Mouse (Mus musculus): ENCODE results near the gene Bmpr2. TPM values are rescaled to one million over a fixed set of nuclear protein-coding genes. Genes with fewer than 3 reads are reported as not detected.

The Bmpr2 gene
- polyA plus RNA-seq, 1 experiment, result 0.28 TPM

GRCm38 (mm10) chr1:59788975-59789374 lies 25.8 kb downstream of the Bmpr2 start:
- Histone ChIP-seq H3K27me3 (replicated peaks) (no peaks in the 10 kb centered on the region), H3K36me3 (replicated peaks; ENCODE audit: low read length) (no peaks in the 10 kb centered on the region), H3K4me3 (replicated peaks) (no peak overlapping the region), H3K4me1 (no peaks in the 10 kb centered on the region), H3K9me3 (no peaks in the 10 kb centered on the region)
- TF ChIP-seq FLI1 (IDR thresholded peaks at IDR 0.05; ENCODE audit: low read length) (no peak), GATA1 (IDR thresholded peaks at IDR 0.05; ENCODE audit: borderline replicate concordance, low read length) (no peak)

DNA sequence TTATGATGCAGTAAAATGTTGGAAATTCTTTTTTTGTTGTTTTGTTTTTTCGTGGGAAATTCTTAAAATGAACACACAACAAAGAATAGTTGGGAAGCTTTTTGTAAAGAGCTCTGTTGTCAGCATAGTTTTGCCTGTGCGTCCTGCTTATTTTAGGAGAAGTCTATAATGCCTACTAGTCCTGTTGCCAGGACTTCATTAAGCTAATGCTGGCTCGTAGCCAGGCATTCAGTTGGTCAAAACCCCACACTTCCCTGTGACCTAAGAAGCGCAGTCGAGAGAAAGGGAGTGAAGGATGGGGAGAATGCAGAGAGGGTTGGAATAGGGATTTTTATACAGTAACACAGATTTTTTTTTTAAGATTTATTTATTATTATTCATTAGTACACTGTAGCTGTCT lies 26.5 kb downstream of the Bmpr2 start:
- H3K4me1 ChIP-seq, result no peaks in the 10 kb centered on the region
- H3K36me3 ChIP-seq (replicated peaks; ENCODE audit: low read length), result no peaks in the 10 kb centered on the region
- TF ChIP-seq GATA1 (IDR thresholded peaks at IDR 0.05; ENCODE audit: borderline replicate concordance, low read length), result no peak
- no peak for TF ChIP-seq FLI1 (IDR thresholded peaks at IDR 0.05; ENCODE audit: low read length)
- no peak overlapping the region for H3K4me3 ChIP-seq (replicated peaks)
- H3K27me3 ChIP-seq (replicated peaks), result no peaks in the 10 kb centered on the region
- H3K9me3 ChIP-seq, result no peaks in the 10 kb centered on the region

GRCm38 (mm10) chr1:59795336-59795735 lies 32.1 kb downstream of the Bmpr2 start:
- no peaks in the 10 kb centered on the region for H3K9me3 ChIP-seq
- H3K4me1 ChIP-seq, result no peaks in the 10 kb centered on the region
- TF ChIP-seq GATA1 (IDR thresholded peaks at IDR 0.05; ENCODE audit: borderline replicate concordance, low read length) (no peak), FLI1 (IDR thresholded peaks at IDR 0.05; ENCODE audit: low read length) (no peak)
- H3K4me3 ChIP-seq (replicated peaks), result no peak overlapping the region
- H3K27me3 ChIP-seq (replicated peaks), result no peaks in the 10 kb centered on the region
- no peaks in the 10 kb centered on the region for H3K36me3 ChIP-seq (replicated peaks; ENCODE audit: low read length)

- Histone ChIP-seq H3K36me3 (replicated peaks; ENCODE audit: low read length) (no peaks in the 10 kb centered on the region), H3K27me3 (replicated peaks) (no peaks in the 10 kb centered on the region), H3K4me3 (replicated peaks) (no peak overlapping the region), H3K4me1 (no peaks in the 10 kb centered on the region), H3K9me3 (no peaks in the 10 kb centered on the region)
- TF ChIP-seq GATA1 (IDR thresholded peaks at IDR 0.05; ENCODE audit: borderline replicate concordance, low read length) (no peak), FLI1 (IDR thresholded peaks at IDR 0.05; ENCODE audit: low read length) (no peak)
Measured at GRCm38 (mm10) chr1:59797865-59798264, 34.7 kb downstream of the Bmpr2 start.

- no peak overlapping the region for H3K4me3 ChIP-seq (replicated peaks)
- TF ChIP-seq FLI1 (IDR thresholded peaks at IDR 0.05; ENCODE audit: low read length) (no peak), GATA1 (IDR thresholded peaks at IDR 0.05; ENCODE audit: borderline replicate concordance, low read length) (no peak)
- no peaks in the 10 kb centered on the region for H3K9me3 ChIP-seq
- no peaks in the 10 kb centered on the region for H3K36me3 ChIP-seq (replicated peaks; ENCODE audit: low read length)
- H3K27me3 ChIP-seq (replicated peaks), result no peaks in the 10 kb centered on the region
- H3K4me1 ChIP-seq, result no peaks in the 10 kb centered on the region
Measured at GRCm38 (mm10) chr1:59804363-59804762, 41.2 kb downstream of the Bmpr2 start.

GRCm38 (mm10) chr1:59809921-59810320 lies 46.7 kb downstream of the Bmpr2 start:
- Histone ChIP-seq H3K27me3 (replicated peaks) (no peaks in the 10 kb centered on the region), H3K9me3 (no peaks in the 10 kb centered on the region), H3K4me3 (replicated peaks) (no peak overlapping the region), H3K36me3 (replicated peaks; ENCODE audit: low read length) (no peaks in the 10 kb centered on the region), H3K4me1 (peaks cover 3% of the 10 kb centered on the region; the same call in 1 of the 2 replicates)
- TF ChIP-seq FLI1 (IDR thresholded peaks at IDR 0.05; ENCODE audit: low read length) (no peak), GATA1 (IDR thresholded peaks at IDR 0.05; ENCODE audit: borderline replicate concordance, low read length) (no peak)

DNA sequence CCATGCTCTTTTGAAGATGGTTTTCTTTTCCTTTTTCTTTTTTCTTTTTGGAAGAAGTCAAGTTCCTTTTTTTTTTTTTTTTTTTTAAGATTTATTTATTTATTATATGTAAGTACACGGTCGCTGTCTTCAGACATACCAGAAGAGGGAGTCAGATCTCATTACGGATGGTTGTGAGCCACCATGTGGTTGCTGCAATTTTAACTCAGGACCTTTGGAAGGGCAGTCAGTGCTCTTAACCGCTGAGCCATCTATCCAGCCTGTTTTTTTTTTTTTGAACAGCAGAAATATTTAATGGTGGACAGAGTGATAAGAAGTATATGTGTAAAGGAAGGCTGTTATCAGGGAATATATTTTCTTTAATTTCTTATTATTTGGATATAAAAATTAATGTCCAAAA lies 49.6 kb downstream of the Bmpr2 start:
- Histone ChIP-seq H3K4me1 (peaks cover 3% of the 10 kb centered on the region; the same call in 1 of the 2 replicates), H3K9me3 (peaks cover 14% of the 10 kb centered on the region), H3K36me3 (replicated peaks; ENCODE audit: low read length) (peaks cover 24% of the 10 kb centered on the region), H3K27me3 (replicated peaks) (no peaks in the 10 kb centered on the region), H3K4me3 (replicated peaks) (no peak overlapping the region)
- TF ChIP-seq GATA1 (IDR thresholded peaks at IDR 0.05; ENCODE audit: borderline replicate concordance, low read length) (no peak), FLI1 (IDR thresholded peaks at IDR 0.05; ENCODE audit: low read length) (no peak)

DNA sequence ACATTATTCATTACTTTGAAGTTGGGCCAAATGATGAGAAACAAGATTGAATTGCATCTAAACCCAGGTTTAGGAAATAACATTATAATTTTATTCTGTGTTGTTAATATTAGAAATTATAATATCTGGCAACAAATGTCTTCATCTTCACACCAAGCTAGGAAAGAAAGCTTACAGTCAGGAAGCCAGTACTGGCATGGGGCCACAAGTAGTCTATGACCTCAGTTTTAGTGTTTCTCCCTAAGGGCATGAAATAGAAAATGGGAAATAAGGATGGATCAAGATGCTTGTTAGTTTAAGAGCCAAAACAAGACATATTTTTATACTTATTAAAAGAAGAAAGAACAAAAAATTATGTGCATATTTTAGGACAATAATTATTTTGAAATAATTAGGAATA lies 62.2 kb downstream of the Bmpr2 start:
- H3K4me1 ChIP-seq, result peaks cover 5% of the 10 kb centered on the region
- H3K27me3 ChIP-seq (replicated peaks), result no peaks in the 10 kb centered on the region
- no peaks in the 10 kb centered on the region for H3K36me3 ChIP-seq (replicated peaks; ENCODE audit: low read length)
- H3K9me3 ChIP-seq, result no peaks in the 10 kb centered on the region
- TF ChIP-seq FLI1 (IDR thresholded peaks at IDR 0.05; ENCODE audit: low read length) (no peak), GATA1 (IDR thresholded peaks at IDR 0.05; ENCODE audit: borderline replicate concordance, low read length) (no peak)
- no peak overlapping the region for H3K4me3 ChIP-seq (replicated peaks)

DNA sequence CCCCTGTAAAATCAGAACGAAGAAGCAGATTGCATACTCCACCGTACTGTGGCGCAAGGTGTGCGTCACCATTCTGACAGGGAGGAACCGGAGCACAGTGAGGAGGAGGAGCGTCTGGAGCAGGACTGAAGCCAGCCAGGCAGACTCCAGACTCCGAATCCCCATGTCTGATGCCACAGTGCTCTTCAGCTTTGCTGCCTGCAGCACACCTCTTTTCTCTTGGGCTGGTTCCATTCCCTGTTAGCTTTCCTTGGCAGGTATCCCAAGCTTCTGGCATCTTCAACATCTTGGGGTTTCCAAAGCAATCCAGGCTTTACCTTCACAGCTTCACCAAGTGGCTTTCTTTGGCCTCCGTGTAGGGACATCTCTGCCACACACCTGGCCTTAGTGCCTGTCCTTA lies 63.4 kb downstream of the Bmpr2 start:
- Histone ChIP-seq H3K27me3 (replicated peaks) (no peaks in the 10 kb centered on the region), H3K36me3 (replicated peaks; ENCODE audit: low read length) (no peaks in the 10 kb centered on the region), H3K9me3 (no peaks in the 10 kb centered on the region), H3K4me1 (peaks cover 5% of the 10 kb centered on the region), H3K4me3 (replicated peaks) (no peak overlapping the region)
- TF ChIP-seq GATA1 (IDR thresholded peaks at IDR 0.05; ENCODE audit: borderline replicate concordance, low read length), result no peak
- TF ChIP-seq FLI1 (IDR thresholded peaks at IDR 0.05; ENCODE audit: low read length), result no peak

- Histone ChIP-seq H3K36me3 (replicated peaks; ENCODE audit: low read length) (no peaks in the 10 kb centered on the region), H3K4me1 (peaks cover 10% of the 10 kb centered on the region), H3K9me3 (no peaks in the 10 kb centered on the region), H3K4me3 (replicated peaks) (no peak overlapping the region), H3K27me3 (replicated peaks) (no peaks in the 10 kb centered on the region)
- TF ChIP-seq FLI1 (IDR thresholded peaks at IDR 0.05; ENCODE audit: low read length) (no peak), GATA1 (IDR thresholded peaks at IDR 0.05; ENCODE audit: borderline replicate concordance, low read length) (no peak)
Measured at GRCm38 (mm10) chr1:59829410-59829809, 66.2 kb downstream of the Bmpr2 start.

DNA sequence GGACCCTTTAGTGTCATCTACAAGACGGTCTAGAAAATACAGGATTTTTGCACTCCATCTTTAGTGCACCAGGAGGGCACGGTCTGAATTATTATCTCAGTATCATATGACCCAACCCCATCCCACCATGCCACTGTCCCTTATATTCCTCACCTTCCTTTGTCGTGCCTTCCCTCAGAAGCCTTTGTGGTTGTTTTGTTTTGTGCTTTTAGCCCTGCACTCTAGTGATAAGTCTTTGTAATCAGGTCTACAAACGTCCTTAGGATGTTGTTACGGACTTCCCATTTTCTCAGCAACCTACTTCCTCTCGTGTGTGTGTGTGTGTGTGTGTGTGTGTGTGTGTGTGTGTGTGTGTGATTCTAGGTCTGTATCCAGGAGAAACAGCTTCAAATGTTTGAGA lies 67.0 kb downstream of the Bmpr2 start:
- peak overlapping the region; percentile 53 for H3K4me3 ChIP-seq (replicated peaks)
- TF ChIP-seq GATA1 (IDR thresholded peaks at IDR 0.05; ENCODE audit: borderline replicate concordance, low read length) (no peak), FLI1 (IDR thresholded peaks at IDR 0.05; ENCODE audit: low read length) (no peak)
- H3K4me1 ChIP-seq, result peaks cover 10% of the 10 kb centered on the region
- no peaks in the 10 kb centered on the region for H3K27me3 ChIP-seq (replicated peaks)
- H3K9me3 ChIP-seq, result no peaks in the 10 kb centered on the region
- no peaks in the 10 kb centered on the region for H3K36me3 ChIP-seq (replicated peaks; ENCODE audit: low read length)
